Mouse (Mus musculus): ENCODE measurements around the gene Rps6ka2. TPM values are rescaled to one million over a fixed set of nuclear protein-coding genes. Genes with fewer than 3 reads are reported as not detected.
"Not testable (repeated sequence)": the region's sequence is repeated elsewhere in the genome, so short reads cannot be mapped to it uniquely, and the experiment has no call there.

Gene Rps6ka2
- polyA plus RNA-seq, 1 experiment from 2014 or later, result 24.2 TPM

DNA sequence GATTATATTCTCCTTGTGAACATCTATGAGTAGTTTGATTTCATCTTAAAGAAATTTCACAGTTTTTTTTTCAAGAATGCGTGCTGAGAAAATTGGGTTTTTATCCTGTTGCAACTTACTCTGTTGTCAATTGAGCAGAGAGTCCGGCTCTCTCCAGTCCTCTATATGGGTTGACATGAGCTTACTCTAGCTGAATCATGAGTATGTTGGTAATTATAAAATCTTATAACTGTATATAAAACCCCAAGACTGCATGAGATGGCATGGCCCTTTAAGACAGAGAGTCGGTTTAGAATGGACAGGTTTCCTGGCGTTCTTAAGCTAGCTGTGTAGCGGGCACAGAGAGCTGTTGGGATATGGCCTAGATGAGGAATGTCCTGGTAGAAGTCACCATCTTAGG lies 154.4 kb downstream of the Rps6ka2 start, which contains the start of gene Tcp10a:
Gene Tcp10a, plus strand, starts transcription at position 301 of the 400 bp plus-strand sequence.
- not testable (repeated sequence) for H3K4me2 ChIP-seq (ENCODE audit: low read depth, low read length); H3K9me3 ChIP-seq (replicated peaks; ENCODE audit: control insufficient read depth, low read length); H3K9ac ChIP-seq (ENCODE audit: low read length); H3K27ac ChIP-seq (ENCODE audit: low read length); ATAC-seq (replicated peaks; ENCODE audit: extremely low read depth, insufficient read depth, low FRiP score); H3K27me3 ChIP-seq (ENCODE audit: control insufficient read depth, insufficient read depth, low read length); H3K4me1 ChIP-seq (ENCODE audit: control insufficient read depth, insufficient read depth, low read length); H3K4me3 ChIP-seq (ENCODE audit: low read length); H3K36me3 ChIP-seq (ENCODE audit: control insufficient read depth, insufficient read depth)
- 89% methylated on average over 3 of the region's 5 CpGs for WGBS

DNA sequence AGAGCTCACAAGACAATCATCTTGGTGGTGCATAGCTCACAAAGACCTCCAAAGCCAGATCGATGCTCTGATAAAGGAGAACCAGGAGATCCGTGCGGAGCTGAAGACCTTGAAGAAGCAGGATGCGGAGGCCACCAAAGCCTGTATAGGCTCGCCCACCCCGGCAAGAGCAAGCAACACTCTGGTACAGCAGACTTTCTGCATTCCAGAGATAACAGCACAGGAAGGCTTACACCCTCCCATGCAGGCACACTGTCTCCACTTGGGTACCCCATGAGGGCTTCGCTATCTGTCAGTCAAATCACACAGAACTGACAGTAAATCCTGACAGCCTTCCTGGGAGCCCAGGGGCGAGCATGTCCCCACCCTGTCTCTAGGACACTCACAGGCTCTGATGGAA lies 156.5 kb downstream of the Rps6ka2 start:
- H3K4me3 ChIP-seq (ENCODE audit: low read length); H3K27ac ChIP-seq (ENCODE audit: low read length); H3K4me1 ChIP-seq (ENCODE audit: control insufficient read depth, insufficient read depth, low read length); H3K9ac ChIP-seq (ENCODE audit: low read length); H3K9me3 ChIP-seq (replicated peaks; ENCODE audit: control insufficient read depth, low read length); H3K36me3 ChIP-seq (ENCODE audit: control insufficient read depth, insufficient read depth); H3K27me3 ChIP-seq (ENCODE audit: control insufficient read depth, insufficient read depth, low read length); H3K4me2 ChIP-seq (ENCODE audit: low read depth, low read length): not testable (repeated sequence)
- 31% methylated on average over 3 of the region's 8 CpGs for WGBS
- ATAC-seq (replicated peaks; ENCODE audit: extremely low read depth, insufficient read depth, low FRiP score), result peak; percentile 69; the same call in 1 of the 2 replicates

DNA sequence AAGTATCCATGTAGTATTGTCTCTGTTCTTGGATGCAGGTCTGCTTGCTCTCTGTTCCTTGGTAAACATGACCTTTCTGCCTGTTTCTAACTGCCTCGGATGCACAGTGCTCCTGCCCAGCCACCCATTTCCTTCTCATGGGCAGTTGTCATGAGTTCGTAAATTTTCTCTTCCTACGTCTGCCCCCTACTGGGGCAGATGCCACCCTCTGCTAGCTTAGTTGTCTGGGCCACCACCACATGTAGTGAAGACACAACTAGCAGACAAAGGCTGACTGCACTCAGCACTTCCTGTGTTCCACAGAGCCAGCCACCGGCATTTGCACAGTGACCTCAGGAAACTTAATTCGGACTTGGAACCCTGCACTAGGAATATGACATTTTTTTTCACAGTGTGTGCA lies 162.8 kb downstream of the Rps6ka2 start:
- H3K4me1 ChIP-seq (ENCODE audit: control insufficient read depth, insufficient read depth, low read length); H3K9me3 ChIP-seq (replicated peaks; ENCODE audit: control insufficient read depth, low read length); H3K27me3 ChIP-seq (ENCODE audit: control insufficient read depth, insufficient read depth, low read length); H3K4me3 ChIP-seq (ENCODE audit: low read length); H3K4me2 ChIP-seq (ENCODE audit: low read depth, low read length); H3K36me3 ChIP-seq (ENCODE audit: control insufficient read depth, insufficient read depth); ATAC-seq (replicated peaks; ENCODE audit: extremely low read depth, insufficient read depth, low FRiP score); H3K27ac ChIP-seq (ENCODE audit: low read length); H3K9ac ChIP-seq (ENCODE audit: low read length): not testable (repeated sequence)
- WGBS, result 93% methylated on average over 2 of the region's 5 CpGs

DNA sequence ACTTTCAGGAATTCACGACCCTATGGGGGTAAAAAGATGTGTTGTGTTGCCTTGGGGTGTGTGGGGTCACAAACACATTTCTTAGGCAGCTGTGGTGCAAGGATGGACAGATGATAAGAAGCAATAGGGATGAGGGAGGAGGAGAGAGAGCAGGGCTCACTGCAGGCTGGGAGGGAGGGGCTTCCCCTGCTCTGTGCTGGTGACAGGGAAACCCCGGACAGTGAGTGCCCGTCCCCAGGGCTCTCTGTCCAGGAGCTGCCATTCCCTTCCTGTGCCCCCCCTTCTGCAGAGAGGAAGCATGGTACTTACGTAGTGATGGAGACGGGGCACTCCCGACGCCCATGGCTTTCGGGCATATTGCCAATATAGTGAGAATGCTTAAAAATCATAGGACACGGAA lies 167.5 kb downstream of the Rps6ka2 start:
- H3K27ac ChIP-seq (ENCODE audit: low read length); H3K4me1 ChIP-seq (ENCODE audit: control insufficient read depth, insufficient read depth, low read length); H3K36me3 ChIP-seq (ENCODE audit: control insufficient read depth, insufficient read depth); ATAC-seq (replicated peaks; ENCODE audit: extremely low read depth, insufficient read depth, low FRiP score); H3K4me2 ChIP-seq (ENCODE audit: low read depth, low read length); H3K27me3 ChIP-seq (ENCODE audit: control insufficient read depth, insufficient read depth, low read length); H3K9ac ChIP-seq (ENCODE audit: low read length); H3K4me3 ChIP-seq (ENCODE audit: low read length); H3K9me3 ChIP-seq (replicated peaks; ENCODE audit: control insufficient read depth, low read length): not testable (repeated sequence)
- 50% methylated on average over 8 of the region's 9 CpGs for WGBS

DNA sequence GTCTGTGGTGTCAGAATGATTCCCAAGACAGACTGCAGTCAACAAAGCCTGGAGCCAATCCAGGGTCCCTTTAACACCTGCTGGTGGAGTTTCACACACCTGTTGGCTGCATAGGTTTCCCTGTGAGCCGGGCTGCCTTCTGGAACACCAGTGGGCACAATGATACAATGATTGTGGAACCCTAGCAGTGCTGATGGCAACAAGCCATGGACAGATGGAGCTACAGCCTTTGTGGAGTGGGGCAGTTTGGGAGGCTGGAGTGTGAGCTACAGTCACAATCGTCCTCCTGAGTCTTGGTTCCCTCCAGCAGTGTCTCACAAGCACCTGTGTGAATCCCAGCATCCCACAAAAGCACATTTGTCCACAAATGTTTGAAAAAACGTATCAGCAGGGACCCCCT lies 178.8 kb downstream of the Rps6ka2 start:
- H3K27me3 ChIP-seq (ENCODE audit: control insufficient read depth, insufficient read depth, low read length); H3K4me1 ChIP-seq (ENCODE audit: control insufficient read depth, insufficient read depth, low read length); H3K27ac ChIP-seq (ENCODE audit: low read length); ATAC-seq (replicated peaks; ENCODE audit: extremely low read depth, insufficient read depth, low FRiP score); H3K4me3 ChIP-seq (ENCODE audit: low read length); H3K9ac ChIP-seq (ENCODE audit: low read length); H3K36me3 ChIP-seq (ENCODE audit: control insufficient read depth, insufficient read depth); H3K9me3 ChIP-seq (replicated peaks; ENCODE audit: control insufficient read depth, low read length); H3K4me2 ChIP-seq (ENCODE audit: low read depth, low read length): not testable (repeated sequence)
- 46% methylated on average over 2 of the region's 3 CpGs for whole genome bisulfite sequencing

DNA sequence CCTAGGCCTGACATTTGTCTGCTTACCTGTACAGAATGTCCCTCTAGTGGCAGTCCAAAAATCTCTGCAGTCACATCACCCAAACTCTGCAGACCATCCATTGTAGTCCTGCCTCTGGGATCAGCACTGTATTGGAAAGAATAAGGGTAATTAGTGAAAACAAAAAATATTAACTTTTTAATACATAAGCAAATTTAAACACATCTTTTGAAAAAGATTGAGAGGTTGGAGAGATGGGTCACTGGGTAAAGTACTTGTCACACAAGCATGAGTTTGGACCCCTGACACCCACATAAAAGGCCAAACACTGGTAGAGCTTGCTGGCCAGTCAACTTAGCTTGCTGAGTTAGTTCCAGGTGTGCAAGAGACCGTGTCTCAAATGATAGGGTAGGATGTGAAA lies 182.7 kb downstream of the Rps6ka2 start, which contains the start of gene Ttll2:
Gene Ttll2, minus strand, starts transcription at position 101 of the 400 bp plus-strand sequence.
- H3K36me3 ChIP-seq (ENCODE audit: control insufficient read depth, insufficient read depth); H3K4me1 ChIP-seq (ENCODE audit: control insufficient read depth, insufficient read depth, low read length); H3K4me2 ChIP-seq (ENCODE audit: low read depth, low read length); H3K9me3 ChIP-seq (replicated peaks; ENCODE audit: control insufficient read depth, low read length); H3K9ac ChIP-seq (ENCODE audit: low read length); H3K27ac ChIP-seq (ENCODE audit: low read length); H3K4me3 ChIP-seq (ENCODE audit: low read length); ATAC-seq (replicated peaks; ENCODE audit: extremely low read depth, insufficient read depth, low FRiP score); H3K27me3 ChIP-seq (ENCODE audit: control insufficient read depth, insufficient read depth, low read length): not testable (repeated sequence)
- 50% methylated on average over 1 of the region's 1 CpGs for WGBS

Other genes with a start within 250 kb of the Rps6ka2 start
- 78.1 and 96.3 TPM in 2 replicates for gene Rsph3b, start 221.4 kb upstream of the Rps6ka2 start, polyA plus RNA-seq (2015; fragmentation: Nextera tagmentation; extraction: Ambion mirVana)
- 31.1 and 31.4 TPM in 2 replicates for gene Tagap1, start 209.0 kb upstream of the Rps6ka2 start, polyA plus RNA-seq (2015; fragmentation: Nextera tagmentation; extraction: Ambion mirVana)
- 271 and 281 TPM in 2 replicates for gene Rnaset2b, start 199.5 kb upstream of the Rps6ka2 start, polyA plus RNA-seq (2015; fragmentation: Nextera tagmentation; extraction: Ambion mirVana)
- gene Gm49721, start 191.2 kb upstream of the Rps6ka2 start, polyA plus RNA-seq (2015; fragmentation: Nextera tagmentation; extraction: Ambion mirVana), result 0.05 and 0.30 TPM in 2 replicates
- 0.29 TPM in 1 of 2 replicates, not detected in the other for gene Gm1604a, start 144.5 kb upstream of the Rps6ka2 start, polyA plus RNA-seq (2015; fragmentation: Nextera tagmentation; extraction: Ambion mirVana)
- gene Tcp10a, start 154.5 kb downstream of the Rps6ka2 start, polyA plus RNA-seq (2015; fragmentation: Nextera tagmentation; extraction: Ambion mirVana), result not detected in 2 replicates
- gene Ttll2, start 182.6 kb downstream of the Rps6ka2 start, polyA plus RNA-seq (2015; fragmentation: Nextera tagmentation; extraction: Ambion mirVana), result not detected in 2 replicates
- not detected in 2 replicates for gene Gm49630, start 201.9 kb downstream of the Rps6ka2 start, polyA plus RNA-seq (2015; fragmentation: Nextera tagmentation; extraction: Ambion mirVana)
- not detected in 2 replicates for gene Unc93a2, start 215.3 kb downstream of the Rps6ka2 start, polyA plus RNA-seq (2015; fragmentation: Nextera tagmentation; extraction: Ambion mirVana)